Mouse (Mus musculus): ENCODE measurements around the gene Chst5.
A peak's percentile ranks its signal among the peaks of the same experiment; 100 is the strongest.
"Not testable (repeated sequence)": the region's sequence is repeated elsewhere in the genome, so short reads cannot be mapped to it uniquely, and the experiment has no call there.

The Chst5 gene

DNA sequence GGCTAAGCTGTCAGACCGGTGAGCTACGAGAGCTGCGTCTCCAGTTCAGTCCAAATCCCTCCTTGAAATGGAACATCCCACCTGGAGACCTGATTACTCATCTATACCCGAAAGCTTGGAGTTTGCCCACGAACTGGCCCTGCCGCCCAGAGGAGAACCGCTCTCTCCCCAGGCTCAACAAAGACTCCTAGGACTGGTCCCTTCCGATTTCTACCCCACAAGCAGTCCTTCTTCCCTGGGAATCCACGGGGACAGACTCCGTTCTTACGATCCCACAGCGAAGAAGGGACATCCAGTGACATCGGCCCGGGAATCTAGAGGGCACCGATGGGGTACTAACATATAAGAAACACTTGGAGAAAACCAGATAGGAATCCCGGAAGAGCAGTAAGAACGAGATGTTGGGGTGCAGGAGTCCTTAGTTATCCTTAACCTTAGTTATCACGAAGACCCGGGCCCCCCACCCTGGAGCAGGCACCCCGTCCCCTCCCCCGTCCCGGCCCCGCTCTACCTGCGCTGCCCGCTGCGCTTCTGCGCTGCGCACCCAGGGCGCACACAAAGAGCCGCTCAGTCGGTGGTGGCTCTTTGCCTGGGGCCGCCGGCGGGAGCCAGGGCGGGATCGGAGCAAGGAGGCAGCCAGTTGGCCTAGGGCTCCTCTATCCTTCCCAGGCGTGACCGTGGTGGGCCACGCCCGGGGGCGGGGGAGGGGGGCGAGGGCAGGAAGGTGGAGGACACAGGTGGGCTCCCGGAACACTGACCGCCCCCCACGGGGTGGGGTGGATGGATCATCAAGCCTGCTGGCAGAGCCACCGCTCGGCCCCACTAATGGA, at the start of gene Chst5:
TSS of gene Chst5 (minus strand) at position 827 of the 830 bp plus-strand sequence.
- DNase-seq, result no peak

DNA sequence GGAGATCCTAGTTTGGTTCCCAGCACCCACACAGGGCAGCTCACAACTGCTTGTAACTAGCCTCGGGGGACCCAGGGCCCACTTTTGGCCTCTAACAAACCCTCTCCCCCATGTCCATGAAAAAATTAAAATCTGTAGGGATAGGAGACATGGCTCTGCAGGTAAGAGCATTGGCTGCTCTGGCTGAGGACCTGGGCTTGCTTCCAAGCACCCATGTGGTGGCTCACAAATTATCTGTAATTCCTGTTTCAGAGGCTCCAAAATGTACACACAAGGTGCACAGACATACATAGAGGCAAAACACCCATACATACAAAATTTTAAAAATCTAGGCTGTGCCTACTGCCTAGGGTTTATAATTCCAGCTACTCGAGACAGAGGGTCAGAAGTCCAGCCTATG, 47.0 kb upstream of the Chst5 start:
- no peak for DNase-seq

DNA sequence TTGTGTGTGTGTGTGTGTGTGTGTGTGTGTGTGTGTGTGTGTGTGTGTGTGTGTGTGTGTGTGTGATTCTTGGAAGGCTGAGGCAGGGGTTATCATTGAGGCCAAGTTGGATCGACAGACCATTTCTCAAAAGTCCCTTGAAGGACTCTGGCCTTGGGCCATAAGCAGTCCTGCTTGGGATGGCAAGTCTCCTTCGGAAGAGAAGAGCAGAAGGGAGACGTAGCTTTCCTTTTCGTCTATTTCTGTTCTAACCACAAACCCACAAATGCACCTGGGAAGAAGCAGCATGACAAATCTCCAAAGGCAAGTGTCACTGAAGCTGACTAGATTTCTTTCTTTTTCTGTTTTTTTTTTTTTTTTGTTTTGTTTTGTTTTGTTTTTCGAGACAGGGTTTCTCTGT, 45.6 kb upstream of the Chst5 start:
- no peak for DNase-seq

DNA sequence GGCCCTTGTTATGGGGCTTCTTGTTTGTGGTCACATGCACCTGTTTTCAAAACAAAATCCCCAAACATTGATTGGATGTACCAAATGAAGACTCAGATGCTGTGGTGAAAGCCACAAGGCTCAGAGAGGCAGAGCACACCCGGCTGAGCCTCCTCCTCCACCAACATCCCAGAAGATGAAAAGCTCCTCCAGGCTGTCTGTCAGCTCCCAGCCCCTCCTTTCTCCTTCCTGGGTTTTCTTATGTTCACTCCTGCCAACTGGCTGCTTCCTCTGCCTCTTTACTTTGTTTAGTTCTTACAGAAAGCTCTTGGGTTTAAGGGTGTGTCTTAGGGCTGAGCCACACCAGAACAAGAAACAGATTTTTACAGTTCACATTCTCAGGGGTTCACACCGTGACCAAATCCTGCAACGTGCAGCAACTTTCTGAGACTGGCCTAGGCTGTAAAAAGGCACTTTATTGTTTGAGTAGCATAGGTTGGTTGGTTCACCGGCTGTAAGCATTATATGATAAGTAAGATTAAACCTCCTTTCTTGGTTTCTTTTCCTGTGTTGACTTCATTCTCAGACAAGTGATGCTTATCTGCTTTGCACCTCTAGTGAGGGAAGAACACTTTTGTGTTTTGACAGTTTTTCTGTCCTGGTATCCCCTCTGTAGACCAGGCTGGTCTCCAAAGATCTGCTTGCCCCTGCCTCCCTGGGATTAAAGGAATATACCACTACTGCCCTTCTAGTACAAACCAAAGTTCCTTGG, 44.8 kb upstream of the Chst5 start:
- DNase-seq, result no peak

DNA sequence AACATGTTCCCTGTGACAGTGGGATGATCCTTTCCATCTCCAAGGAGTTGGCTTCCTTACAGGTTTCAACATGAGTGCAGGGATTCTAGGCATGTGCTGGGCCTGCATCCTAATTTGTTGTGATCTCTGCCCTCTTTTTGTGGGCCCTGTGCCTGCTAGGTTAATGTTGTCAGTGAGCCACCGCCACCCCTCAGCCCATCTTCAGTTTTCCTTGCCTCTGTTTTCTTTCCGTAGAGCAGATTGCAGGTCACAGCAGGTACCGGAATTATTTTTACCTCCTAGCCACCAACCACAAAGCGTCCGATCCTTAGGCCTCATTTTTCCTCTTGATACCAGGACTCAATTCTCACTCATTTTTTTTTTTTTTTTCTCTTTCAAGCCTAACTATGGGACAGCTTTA, 41.7 kb upstream of the Chst5 start:
- no peak for DNase-seq

DNA sequence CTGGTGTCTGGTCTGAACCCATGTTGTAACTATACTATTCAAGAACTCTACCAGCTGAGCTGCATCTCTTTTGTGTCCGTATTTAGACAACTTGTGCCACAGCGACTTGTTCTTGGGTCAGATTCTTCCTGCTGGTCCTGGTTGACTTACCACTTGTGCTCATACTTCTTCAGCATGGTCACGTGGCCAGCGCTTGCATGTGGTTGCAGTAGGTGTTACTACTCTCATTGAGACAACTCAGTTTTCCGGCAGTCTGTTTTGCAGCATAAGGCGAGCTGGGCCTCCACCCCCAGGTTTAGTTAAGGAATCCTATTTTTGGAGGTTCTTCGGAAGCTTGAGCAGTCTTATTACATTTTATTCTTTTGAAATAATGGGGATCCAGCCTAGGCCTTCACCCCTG, 41.1 kb upstream of the Chst5 start:
- DNase-seq, result no peak

DNA sequence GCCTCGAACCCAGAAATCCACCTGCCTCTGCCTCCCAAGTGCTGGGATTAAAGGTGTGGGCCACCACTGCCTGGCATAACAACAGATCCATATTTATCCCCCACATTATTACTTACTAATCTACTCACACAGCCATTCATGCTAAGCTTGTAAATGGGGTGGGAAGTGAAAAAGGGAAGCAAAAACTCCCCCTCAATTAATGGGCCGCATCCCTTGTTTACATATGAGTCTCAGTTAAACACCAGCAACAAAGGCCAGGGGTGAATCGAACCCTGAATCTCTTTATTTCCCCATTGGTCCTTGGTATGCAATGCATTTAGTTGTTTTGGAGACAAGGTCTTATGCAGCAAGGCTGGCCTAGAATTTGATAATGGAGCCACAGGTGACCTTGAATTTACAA, 40.6 kb upstream of the Chst5 start:
- DNase-seq, result no peak

DNA sequence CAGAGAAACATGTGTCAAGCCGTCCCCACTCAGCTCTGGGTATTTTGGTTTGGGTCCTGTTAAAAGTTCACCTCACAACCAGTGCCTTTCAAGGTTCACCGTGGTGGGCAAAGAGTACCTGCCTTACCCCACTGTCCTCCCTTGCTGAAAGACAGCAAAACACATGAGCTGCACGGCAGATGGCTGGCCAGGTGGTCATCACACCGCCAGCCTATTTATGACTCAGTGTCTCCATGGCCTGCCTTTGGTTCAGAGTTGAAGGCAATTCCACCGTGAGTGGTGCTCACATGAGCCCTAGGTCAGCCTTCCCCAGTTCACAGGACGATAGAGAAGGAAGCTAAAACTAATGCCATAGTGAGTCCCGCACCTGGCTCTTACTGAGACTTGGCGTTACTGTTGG, 37.7 kb upstream of the Chst5 start:
- no peak for DNase-seq

DNA sequence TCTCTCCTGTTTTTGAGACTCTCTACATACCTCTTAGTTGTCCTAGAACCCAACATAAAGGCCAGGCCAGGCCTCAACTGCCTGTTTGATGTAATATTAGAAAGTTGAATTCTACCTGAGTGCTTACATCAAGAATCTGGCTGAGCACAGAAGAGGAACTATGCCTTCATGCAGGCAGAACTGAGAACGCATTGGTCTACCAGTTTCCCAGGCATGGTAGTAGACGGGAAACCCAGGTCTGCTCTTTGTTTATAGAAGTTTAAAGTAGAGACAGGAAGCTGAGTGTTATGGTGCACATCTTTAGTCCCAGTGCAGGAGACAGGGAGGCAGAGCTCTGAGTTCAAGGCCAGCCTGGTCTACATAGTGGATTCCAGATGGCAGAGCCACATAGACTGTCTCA, 36.9 kb upstream of the Chst5 start:
- DNase-seq, result no peak

DNA sequence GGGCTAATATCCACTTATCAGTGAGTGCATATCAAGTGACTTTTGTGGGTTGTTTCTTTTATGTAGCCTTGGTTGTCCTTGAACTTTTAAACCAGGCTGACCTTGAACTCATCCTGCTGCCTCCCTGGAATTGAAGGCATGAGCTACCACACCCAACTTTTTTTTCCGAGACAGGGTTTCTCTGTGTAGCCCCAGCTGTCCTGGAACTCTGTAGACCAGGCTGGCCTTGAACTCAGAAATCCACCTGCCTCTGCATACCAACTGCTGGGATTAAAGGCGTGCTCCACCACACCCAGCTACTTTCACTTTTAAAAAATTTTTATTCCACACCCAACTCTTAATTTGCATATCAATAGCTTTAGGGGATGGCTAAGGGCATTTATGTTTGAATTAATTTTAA, 33.3 kb upstream of the Chst5 start:
- DNase-seq, result no peak

DNA sequence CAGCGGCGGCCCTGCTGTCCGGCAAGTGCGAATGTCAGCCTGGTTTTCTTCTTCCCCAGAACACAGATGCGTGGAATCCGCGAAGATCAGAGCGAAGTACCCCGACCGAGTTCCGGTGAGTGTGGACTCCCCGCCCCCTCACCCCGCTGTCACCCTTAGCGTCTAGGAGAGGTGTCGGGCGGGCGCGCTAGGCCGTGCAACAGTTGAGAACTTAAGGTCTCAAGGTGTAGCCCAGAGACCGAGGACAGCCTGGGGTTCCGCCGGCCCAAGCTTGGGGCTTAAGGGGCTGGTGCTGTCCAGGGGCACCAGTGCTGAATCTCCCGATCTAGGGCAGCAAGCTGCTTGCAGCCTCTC, 30.8 kb upstream of the Chst5 start:
- peak; percentile 81 for DNase-seq

DNA sequence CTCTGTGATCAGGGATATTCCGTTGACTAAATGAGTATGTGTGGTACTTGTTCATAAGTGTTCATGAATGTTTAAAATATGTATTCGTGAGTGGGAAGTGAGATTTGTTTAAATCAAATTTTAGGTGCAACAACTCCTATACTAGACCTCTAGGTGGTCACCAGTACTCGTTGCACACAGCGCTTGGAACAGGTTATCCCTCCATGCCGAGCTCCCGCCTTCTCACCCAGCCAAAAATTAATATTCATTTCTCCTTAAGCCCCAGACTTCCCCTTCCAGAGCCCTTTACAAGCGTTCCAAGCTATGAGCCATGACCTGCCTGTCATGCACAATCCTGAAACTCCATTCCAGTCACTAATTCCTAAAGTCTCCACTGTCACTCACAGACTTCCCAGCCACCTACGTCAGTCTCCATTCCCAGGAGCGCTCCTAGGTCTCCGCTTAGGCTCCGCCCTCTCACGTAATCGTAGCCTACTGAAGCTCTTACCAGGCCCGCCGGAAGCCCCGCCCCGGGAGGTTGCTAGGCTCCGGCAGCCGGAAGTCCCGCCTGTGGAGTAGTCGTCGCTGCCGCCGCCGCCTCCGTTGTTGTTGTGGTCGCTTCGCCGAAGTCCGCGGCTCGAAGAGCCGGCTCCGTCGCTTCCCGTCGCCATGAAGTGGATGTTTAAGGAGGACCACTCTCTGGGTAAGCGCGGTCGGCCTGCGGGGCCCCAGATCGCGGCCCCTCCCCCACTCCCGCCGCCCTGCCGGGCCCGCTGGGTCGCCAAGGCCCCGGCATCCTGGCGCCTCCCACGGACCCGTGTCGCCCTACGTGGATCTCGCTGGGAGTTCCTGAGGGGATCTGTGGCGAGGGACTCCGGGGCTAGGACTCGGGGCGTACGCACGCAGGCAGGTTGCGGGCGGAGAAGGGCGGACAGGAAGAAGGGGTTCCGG, 30.2 kb upstream of the Chst5 start, which contains the start of gene Gabarapl2:
TSS of gene Gabarapl2 (plus strand) at position 533 of the 930 bp plus-strand sequence.
- DNase-seq, result peak; percentile 99

DNA sequence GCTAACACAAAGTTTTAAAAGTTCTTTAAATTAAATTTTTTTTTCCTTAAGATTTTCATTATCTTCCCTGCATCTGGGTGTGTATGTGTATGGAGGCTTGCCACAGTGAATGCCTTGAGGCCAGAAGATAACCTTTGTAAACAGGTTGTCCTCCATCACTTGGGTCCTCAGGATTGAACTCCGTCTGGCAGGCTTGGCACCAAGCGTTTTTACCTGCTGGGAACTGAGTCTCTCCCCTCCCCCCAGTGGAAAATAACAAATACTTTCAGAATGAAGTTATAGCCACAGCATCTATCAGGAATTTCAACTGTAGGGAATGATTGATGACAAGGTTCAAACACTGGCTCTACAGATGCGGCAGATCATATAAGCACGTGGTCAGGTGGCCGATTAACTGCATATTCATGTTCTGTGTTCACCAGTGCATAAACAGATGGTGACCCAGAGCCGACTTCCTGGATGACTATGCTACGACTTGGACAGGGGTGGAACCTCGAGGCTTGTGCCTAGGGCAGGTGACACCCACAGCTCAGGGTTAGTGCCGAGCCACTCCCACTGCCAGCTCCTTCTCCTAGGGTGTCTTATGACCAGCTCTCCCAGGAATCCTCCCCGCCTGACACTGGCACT, 29.4 kb upstream of the Chst5 start:
- peak; percentile 61 for DNase-seq

DNA sequence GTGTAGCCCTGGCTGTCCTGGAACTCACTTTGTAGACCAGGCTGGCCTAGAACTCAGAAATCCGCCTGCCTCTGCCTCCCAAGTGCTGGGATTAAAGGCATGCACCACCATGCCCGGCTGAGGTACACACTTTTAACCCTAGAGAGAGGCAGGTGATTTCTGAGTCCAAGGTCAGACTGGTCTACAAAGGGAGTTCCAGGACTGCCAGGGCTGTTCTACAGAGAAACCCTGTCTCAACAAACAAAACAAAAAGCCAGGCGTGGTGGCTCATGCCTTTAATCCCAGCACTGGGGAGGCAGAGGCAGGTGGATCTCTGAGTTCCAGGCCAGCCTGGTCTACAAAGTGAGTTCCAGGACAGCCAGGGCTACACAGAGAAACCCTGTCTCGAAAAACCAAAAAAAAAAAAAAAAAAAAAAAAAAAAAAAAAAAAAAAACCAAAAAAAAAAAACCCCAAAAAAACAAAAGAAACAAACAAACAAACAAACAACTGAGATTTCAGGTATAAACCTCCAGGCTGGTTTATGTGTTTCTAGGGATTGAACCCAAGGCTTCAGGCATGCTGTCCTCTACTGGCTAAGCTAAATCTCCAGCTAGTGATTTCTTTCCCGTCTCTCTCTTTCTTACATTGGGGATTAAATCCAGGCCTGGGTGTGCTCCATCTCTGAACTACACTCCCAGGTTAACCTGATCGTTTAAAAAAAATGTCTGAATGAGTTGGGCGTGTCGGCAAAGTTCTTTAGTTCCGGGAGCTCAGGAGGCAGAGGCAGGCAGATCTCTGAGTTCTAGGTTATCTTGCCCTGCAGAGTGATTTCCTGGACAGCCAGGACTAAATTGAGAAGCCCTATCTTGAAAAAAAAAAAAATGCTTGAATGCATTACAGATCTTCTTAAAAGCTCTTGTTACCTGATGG, 28.1 kb upstream of the Chst5 start:
- not testable (repeated sequence) for DNase-seq

DNA sequence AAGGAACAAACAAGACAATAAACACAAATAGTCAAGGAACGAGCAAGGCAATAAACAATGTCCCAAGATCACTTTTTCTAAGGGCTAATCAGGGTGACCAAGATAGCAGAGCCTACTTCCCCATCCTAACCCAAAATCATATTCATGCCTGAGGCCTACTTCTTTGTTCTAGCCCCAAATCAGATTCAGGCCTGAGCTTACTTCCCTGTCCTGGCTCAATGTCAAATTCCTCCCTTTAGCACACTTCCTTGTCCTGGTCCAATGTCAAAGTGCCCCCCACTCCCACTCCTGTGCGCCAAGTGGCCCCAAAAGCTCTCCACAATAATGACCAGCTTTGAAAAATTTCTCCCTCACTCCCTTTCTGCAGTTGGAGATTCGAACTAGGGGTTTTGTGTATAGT, 26.9 kb upstream of the Chst5 start:
- no peak for DNase-seq

DNA sequence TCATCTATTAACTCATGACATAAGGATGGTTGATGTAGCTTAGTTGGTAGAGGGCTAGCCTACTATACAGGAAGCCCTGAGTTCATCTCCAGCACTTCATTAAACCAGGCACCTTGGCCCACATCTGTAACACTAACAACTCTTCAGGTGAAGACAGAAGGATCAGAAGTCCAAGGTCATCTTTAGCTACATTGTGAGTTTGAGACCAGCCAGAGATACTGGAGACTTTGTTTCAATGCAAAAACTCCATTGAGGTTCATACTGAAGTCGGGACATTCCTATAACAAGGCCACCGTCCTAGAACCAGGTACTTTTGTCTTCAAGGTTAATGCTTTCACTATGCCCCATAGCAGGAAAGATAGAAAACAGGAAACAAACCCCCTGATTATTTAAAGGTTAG, 24.0 kb upstream of the Chst5 start:
- DNase-seq, result no peak

DNA sequence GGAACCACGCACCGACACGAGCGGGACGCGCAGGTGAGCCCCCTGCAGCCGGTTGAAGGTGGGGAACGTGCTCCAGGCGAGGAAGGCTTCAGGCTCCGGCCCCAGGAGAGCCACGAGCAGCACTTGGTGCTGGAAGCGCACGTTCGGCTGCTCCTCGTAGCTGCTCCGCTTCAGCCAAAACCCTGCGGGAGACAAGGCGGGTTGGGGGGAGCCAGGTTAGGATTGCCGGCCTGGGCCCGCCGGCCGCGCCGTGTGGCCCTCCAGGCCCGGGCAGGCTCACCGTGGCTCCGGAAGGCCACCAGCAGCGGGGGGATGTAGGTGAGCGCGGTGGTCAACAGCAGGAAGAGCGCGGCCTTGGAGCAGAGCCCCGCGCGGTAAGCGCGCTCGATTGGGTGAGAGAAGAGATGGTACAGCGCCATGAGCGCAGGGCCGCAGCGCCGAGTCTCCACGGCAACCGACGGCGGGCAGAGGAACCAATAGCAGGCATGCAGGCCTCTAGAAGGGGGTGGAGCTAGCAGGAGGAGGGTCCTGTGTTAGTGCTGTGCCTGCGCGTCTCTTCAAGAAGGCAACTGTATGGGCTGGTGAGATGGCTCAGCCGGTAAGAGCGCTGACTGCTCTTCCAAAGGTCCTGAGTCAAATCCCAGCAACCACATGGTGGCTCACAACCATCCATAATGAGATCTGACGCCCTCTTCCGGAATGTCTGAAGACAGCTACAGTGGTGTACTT, 23.3 kb upstream of the Chst5 start, which contains the start of gene Tmem231:
TSS of gene Tmem231 (minus strand) at position 534 of the 729 bp plus-strand sequence.
- DNase-seq, result peak; percentile 93

DNA sequence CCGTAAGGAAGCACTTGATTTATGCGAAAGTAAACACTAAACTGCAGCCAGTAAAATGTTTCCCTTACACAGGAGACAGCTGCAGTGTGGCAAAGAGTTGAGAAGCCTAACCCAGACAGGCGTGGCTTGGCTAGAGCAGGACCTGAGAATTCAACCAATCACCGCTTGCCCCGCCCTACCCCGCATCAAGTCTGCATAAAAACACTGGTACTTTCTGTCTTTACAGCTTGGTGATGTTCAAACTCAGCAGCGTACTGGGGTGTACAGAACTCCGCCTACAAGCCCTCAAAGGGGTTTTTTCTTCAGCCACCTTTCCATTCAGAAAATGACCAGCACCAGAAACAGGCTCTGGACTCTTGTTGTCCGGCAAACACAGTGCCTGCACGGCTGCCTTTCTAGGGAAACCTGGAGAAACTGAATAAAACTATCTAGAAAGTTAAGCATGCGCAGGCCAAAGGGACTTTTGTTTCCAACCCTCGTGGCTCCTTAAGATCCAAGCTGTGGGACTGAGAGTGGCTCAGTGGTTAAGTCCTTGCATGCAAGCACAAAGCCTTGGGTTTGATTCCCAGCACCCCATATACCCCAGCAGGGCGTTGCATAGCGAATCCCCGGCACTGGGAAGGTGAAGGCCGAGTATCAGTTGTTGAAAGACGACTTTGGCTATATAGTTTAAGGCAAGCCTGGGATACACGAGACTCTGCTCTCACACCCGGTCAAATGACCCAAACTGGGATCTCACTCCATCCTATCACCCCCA, 22.5 kb upstream of the Chst5 start:
- peak; percentile 84 for DNase-seq

DNA sequence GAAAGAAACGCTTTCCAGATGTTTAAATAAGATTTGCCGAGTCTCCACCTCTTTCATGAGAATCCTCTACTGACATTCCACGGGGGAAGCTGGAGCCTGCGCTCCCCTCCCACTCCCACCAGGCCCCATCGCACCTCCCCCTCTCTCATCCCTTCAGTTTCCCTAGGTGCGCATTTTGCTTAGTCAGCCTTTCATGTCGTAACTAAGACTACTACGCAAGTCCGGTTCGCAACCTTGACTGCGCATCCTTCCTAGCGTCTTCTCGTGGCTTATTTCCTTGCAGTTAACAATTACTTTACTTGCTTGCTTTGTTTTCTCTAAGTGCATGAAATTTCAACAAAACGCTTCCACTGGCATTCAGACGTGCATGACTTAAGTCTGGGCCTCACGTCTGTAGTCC, 21.5 kb upstream of the Chst5 start:
- DNase-seq, result no peak
